Mouse (Mus musculus) small intestine, adult 10 weeks (tissue): ENCODE data around the gene Hoxa2. TPM values are rescaled to one million over a fixed set of nuclear protein-coding genes. Genes with fewer than 3 reads are reported as not detected.

Experiments
- polyA plus RNA-seq: library from polyadenylated mRNA; stranded (reverse); fragments of 350-450 nt; fragmentation: Illumina TruSeq; extraction: RNeasy Lipid Tissue Mini Kit (QIAGEN cat#74804); gene quantifications from one replicate; pipeline ENCODE4 v1.2.3, GENCODE M21; 2014; ENCODE audit warnings: low replicate concordance

The Hoxa2 gene
- 2.6 TPM for polyA plus RNA-seq

DNA sequence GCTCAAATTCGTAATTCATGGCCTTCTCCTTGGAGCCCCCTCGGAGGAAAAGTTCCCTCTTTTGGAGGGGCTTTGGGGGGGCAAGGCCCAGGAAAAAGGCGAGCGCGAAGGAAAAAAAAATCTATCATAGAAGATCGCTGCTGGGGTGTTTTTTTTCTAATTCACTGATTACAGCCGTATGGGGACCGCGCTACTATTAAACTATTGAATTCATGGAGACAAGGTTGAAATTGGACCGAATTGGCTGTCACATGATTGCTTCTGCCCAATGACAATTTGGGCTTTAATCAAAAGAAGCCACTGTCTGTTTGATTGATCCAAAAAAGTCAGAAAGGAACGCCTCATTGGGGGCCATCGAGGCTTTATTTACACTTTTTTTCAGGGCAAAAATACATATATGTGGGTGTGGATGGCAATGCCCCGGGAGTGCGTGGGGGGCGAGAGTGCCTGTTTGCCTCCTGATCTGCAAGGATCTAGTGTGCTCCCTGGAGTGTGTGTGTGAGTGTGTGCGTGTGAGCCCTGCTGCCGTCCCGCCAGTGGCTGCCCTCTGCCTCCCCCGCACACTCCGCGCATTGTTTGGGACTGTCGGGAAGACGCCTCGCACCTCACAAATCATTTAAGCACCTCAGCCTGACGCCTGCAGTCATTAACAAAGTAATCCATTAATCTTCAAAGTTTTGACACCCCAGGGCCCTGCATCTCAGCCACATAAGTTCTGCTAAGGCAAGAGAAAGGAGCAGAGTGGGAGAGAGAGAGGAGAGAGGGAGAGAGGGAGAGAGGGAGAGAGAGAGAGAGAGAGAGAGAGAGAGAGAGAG is at the start of gene Hoxa2:
Gene Hoxa2, minus strand, starts transcription at position 206 of the 815 bp plus-strand sequence.

GRCm38 (mm10) chr6:52213119-52213986 is 48.7 kb upstream of the Hoxa2 start, which contains the start of the genes Hoxa3 and Gm28308:
Hoxa3 (minus strand) TSS chr6:52213336.
Gm28308 (minus strand) TSS chr6:52213339.

DNA sequence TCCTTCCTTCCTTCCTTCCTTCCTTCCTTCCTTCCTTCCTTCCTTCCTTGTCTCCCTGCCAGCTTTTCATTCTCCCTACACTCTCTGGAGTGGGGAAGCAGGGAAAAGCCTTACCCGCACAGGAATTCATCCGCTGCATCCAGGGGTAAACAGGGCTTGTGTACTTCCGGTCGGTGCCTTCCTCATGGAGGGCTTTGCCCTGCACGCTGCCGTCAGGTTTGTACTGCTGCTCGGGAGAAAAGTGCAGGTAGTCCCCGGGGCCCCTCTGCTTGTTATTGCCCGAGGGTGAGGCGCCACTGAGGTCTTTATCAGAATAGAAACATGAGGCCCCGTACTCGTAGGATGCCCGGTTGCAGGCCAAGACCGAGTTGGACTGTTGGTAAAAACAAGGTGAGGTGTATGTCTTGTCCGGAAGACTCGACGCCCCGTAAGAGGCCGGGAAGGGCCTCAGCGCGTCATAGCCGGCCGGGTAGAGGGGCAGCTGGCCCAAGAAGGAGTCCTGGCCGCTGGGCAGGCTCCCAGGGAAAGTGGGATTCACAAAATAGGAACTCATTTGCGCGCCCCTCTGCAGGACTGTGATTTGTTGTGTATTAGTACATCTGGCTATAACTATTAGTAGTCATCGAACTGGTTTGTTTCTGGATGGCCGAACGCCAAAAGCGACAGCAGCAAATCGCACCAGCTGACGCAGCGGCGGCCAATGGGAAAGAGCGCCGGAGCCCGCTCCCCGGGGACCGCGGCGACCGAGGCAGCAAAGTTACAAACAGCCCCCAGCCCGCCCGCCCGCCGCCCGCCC is 43.6 kb upstream of the Hoxa2 start, which contains the start of gene Hoxa6:
Gene Hoxa6, minus strand, starts transcription at position 651 of the 796 bp plus-strand sequence.

GRCm38 (mm10) chr6:52204050-52204752 is 39.6 kb upstream of the Hoxa2 start, which contains the start of gene Hoxa5:
Hoxa5 (minus strand) TSS chr6:52204587.

GRCm38 (mm10) chr6:52190906-52191810 is 26.5 kb upstream of the Hoxa2 start, which contains the start of gene Hoxa4:
Hoxa4 (minus strand) TSS chr6:52191753.

DNA sequence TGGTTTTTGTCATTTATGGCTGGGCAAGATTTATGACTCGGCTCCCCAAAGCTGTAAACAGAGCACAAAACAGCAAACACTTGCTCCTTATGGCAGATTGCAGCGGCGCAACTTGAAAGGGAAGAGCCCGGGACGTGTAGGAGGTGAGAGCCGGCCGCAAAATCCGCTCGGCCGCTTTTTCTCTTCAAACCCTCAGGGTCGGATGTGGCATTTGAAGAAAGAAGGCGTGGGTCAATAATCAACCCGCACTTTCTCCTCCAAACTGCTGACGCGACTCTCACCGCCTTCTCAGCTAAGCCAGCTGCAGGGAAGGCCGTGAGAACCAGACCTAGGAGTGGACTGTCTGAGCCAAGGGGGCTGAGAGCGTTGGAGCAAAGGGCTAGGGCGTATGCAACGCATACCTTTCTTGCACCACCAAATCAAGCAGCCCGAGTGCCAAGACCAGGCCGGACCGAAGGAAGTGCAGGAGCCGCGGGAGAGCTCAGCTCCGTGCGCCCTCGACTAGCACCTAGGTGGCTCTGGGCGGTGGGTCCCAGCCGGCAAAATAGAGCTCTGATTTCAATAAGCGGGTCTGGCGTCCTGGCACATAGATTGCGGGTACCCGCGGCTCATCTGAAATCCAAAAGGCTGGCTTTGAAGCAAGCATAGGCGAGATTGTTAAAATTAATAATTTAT is 12.6 kb upstream of the Hoxa2 start, which contains the start of gene 5730596B20Rik:
Gene 5730596B20Rik, plus strand, starts transcription at position 438 of the 675 bp plus-strand sequence.

GRCm38 (mm10) chr6:52158276-52159051 is 6.2 kb downstream of the Hoxa2 start, which contains the start of gene Hoxa1:
Hoxa1 (minus strand) TSS chr6:52158317.

Other genes with a start within 250 kb of the Hoxa2 start
- 82.4 TPM for gene Skap2, start 152.3 kb downstream of the Hoxa2 start, polyA plus RNA-seq
- gene Hoxa1, start 6.5 kb downstream of the Hoxa2 start, polyA plus RNA-seq, result 0.56 TPM
- 0.19 TPM for gene 5730596B20Rik, start 12.7 kb upstream of the Hoxa2 start, polyA plus RNA-seq
- gene Hoxa4, start 26.9 kb upstream of the Hoxa2 start, polyA plus RNA-seq, result 3.0 TPM
- 6.5 TPM for gene Hoxa5, start 39.8 kb upstream of the Hoxa2 start, polyA plus RNA-seq
- gene Hoxa6, start 43.9 kb upstream of the Hoxa2 start, polyA plus RNA-seq, result not detected
- gene Hoxa3, start 48.5 kb upstream of the Hoxa2 start, polyA plus RNA-seq, result 5.9 TPM
- gene Gm28308, start 48.5 kb upstream of the Hoxa2 start, polyA plus RNA-seq, result not detected
- 0.48 TPM for gene Hoxa7, start 57.0 kb upstream of the Hoxa2 start, polyA plus RNA-seq
- gene Hoxa9, start 66.3 kb upstream of the Hoxa2 start, polyA plus RNA-seq, result 0.59 TPM
- gene Hoxa10, start 76.0 kb upstream of the Hoxa2 start, polyA plus RNA-seq, result not detected
- gene Hoxa11, start 81.0 kb upstream of the Hoxa2 start, polyA plus RNA-seq, result not detected
- not detected for gene Hoxa13, start 96.0 kb upstream of the Hoxa2 start, polyA plus RNA-seq
- not detected for gene Evx1, start 148.7 kb upstream of the Hoxa2 start, polyA plus RNA-seq